Mouse (Mus musculus): ENCODE data around the gene Sh3rf1.
"Not testable (repeated sequence)": the region's sequence is repeated elsewhere in the genome, so short reads cannot be mapped to it uniquely, and the experiment has no call there.

Gene Sh3rf1

GRCm38 (mm10) chr8:61362301-61362913 lies 138.7 kb downstream of the Sh3rf1 start:
- peak in 1 of 2 experiments; percentile 16 for DNase-seq (ENCODE audit: low spot score in 2 of 2)

- DNase-seq (ENCODE audit: low spot score in 2 of 2), result no peak
Measured at GRCm38 (mm10) chr8:61373303-61373702, 149.6 kb downstream of the Sh3rf1 start.

GRCm38 (mm10) chr8:61374059-61374755 lies 150.5 kb downstream of the Sh3rf1 start:
- DNase-seq (ENCODE audit: low spot score in 2 of 2), result no peak

GRCm38 (mm10) chr8:61375205-61375604 lies 151.5 kb downstream of the Sh3rf1 start:
- DNase-seq (ENCODE audit: low spot score in 2 of 2), result no peak

- no peak for DNase-seq (ENCODE audit: low spot score in 2 of 2)
Measured at GRCm38 (mm10) chr8:61378847-61379698, 155.4 kb downstream of the Sh3rf1 start.

- no peak for DNase-seq (ENCODE audit: low spot score in 2 of 2)
Measured at GRCm38 (mm10) chr8:61384536-61384935, 160.9 kb downstream of the Sh3rf1 start.

- no peak for DNase-seq (ENCODE audit: low spot score in 2 of 2)
Measured at GRCm38 (mm10) chr8:61385502-61386191, 162.0 kb downstream of the Sh3rf1 start.

GRCm38 (mm10) chr8:61386645-61387044 lies 163.0 kb downstream of the Sh3rf1 start:
- DNase-seq (ENCODE audit: low spot score in 2 of 2), result peak; percentile 70 to 73

- no peak for DNase-seq (ENCODE audit: low spot score in 2 of 2)
Measured at GRCm38 (mm10) chr8:61387501-61387963, 163.9 kb downstream of the Sh3rf1 start.

- DNase-seq (ENCODE audit: low spot score in 2 of 2), result no peak
Measured at GRCm38 (mm10) chr8:61388341-61388740, 164.7 kb downstream of the Sh3rf1 start.

- no peak for DNase-seq (ENCODE audit: low spot score in 2 of 2)
Measured at GRCm38 (mm10) chr8:61390307-61391057, 166.8 kb downstream of the Sh3rf1 start.

GRCm38 (mm10) chr8:61391058-61391434 lies 167.4 kb downstream of the Sh3rf1 start:
- DNase-seq (ENCODE audit: low spot score in 2 of 2), result peak in 1 of 2 experiments; percentile 34

GRCm38 (mm10) chr8:61397139-61397538 lies 173.5 kb downstream of the Sh3rf1 start:
- DNase-seq (ENCODE audit: low spot score in 2 of 2), result no peak

- no peak for DNase-seq (ENCODE audit: low spot score in 2 of 2)
Measured at GRCm38 (mm10) chr8:61397755-61398154, 174.1 kb downstream of the Sh3rf1 start.

- no peak for DNase-seq (ENCODE audit: low spot score in 2 of 2)
Measured at GRCm38 (mm10) chr8:61402861-61403260, 179.2 kb downstream of the Sh3rf1 start.

GRCm38 (mm10) chr8:61403266-61404177 lies 179.8 kb downstream of the Sh3rf1 start:
- DNase-seq (ENCODE audit: low spot score in 2 of 2), result no peak

GRCm38 (mm10) chr8:61404178-61404560 lies 180.5 kb downstream of the Sh3rf1 start:
- DNase-seq (ENCODE audit: low spot score in 2 of 2), result no peak

- DNase-seq (ENCODE audit: low spot score in 2 of 2), result no peak
Measured at GRCm38 (mm10) chr8:61409081-61409480, 185.4 kb downstream of the Sh3rf1 start.

GRCm38 (mm10) chr8:61409712-61410111 lies 186.0 kb downstream of the Sh3rf1 start:
- not testable (repeated sequence) for DNase-seq (ENCODE audit: low spot score in 2 of 2)

GRCm38 (mm10) chr8:61419521-61419920 lies 195.8 kb downstream of the Sh3rf1 start:
- DNase-seq (ENCODE audit: low spot score in 2 of 2), result no peak
